ENCODE assay signal across 9 mouse cellular contexts in the genomic region with DNA sequence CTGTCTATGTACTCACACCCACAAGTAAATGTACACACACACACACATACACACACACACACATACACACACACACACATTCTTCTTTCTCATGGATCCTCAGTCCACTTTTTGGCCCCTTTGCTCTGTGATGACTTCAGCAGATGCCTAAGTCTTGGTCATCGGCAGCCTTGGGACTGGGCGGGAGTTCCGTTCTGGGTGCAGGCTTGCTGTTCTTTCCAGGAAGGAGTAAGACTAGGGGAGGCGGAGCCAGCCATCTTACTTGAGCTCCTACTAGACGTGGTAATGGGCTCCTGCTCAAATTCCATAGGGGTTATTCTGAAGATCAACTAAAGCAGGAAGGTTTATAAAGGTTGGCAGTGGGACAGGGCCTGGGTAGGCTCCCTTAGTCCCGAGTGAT. TPM values are rescaled to one million over a fixed set of nuclear protein-coding genes. Genes with fewer than 3 reads are reported as not detected.
DNase-seq lines count a peak whose midpoint lies in the region; ATAC-seq and TF ChIP-seq lines count a peak whose summit lies in the region.
"Had no signal": no experiment of that assay in that cellular context is flagged by ENCODE, and none has a peak within 500 bp of the region (broad histone marks: within the 10 kb centered on the region; RNA-seq: fewer than 3 reads in every experiment).

No protein-coding gene starts in this region.

- peak overlapping the region; percentile 52 for H3K9ac ChIP-seq in embryonic facial prominence, embryonic 13.5 days
- no peak overlapping the region for H3K9ac ChIP-seq in liver, postnatal 0 days (replicated peaks)

- H3K36me3 ChIP-seq in embryonic facial prominence, embryonic 13.5 days = peaks cover 40% of the 10 kb centered on the region
- peaks cover 4% of the 10 kb centered on the region; the same call in 1 of the 2 replicates for H3K36me3 ChIP-seq in liver, postnatal 0 days (replicated peaks; ENCODE audit: insufficient read depth, low read length)

- no peaks in the 10 kb centered on the region for H3K9me3 ChIP-seq in embryonic facial prominence, embryonic 13.5 days
- no peaks in the 10 kb centered on the region for H3K9me3 ChIP-seq in liver, postnatal 0 days (ENCODE audit: low read length)
- H3K9me3 ChIP-seq: megakaryocyte, embryonic 14.5 days had no signal

- 0 out of 2 replicates have a peak overlapping the region, but pooled peaks have one; percentile 5 for H3K4me3 ChIP-seq in embryonic facial prominence, embryonic 13.5 days
- H3K4me3 ChIP-seq in liver, postnatal 0 days (ENCODE audit: low read depth, low read length) = no peak overlapping the region
- H3K4me3 ChIP-seq: megakaryocyte, embryonic 14.5 days had no signal

- TF ChIP-seq EP300 in liver, postnatal 0 days (IDR thresholded peaks at IDR 0.05; ENCODE audit: low read depth) = no peak

- no peak overlapping the region for H3K27ac ChIP-seq in embryonic facial prominence, embryonic 13.5 days
- H3K27ac ChIP-seq in liver, postnatal 0 days (ENCODE audit: low read depth) = no peak overlapping the region

- peak overlapping the region; percentile 38 for H3K4me2 ChIP-seq in embryonic facial prominence, embryonic 13.5 days
- 0 out of 2 replicates have a peak overlapping the region, but pooled peaks have one; percentile 15 for H3K4me2 ChIP-seq in liver, postnatal 0 days (ENCODE audit: low read depth, low read length)

- ATAC-seq in embryonic facial prominence, embryonic 13.5 days (ENCODE audit: insufficient number of reproducible peaks, insufficient read depth, low FRiP score, low TSS enrichment, low read depth) = no peak
- ATAC-seq in liver, postnatal 0 days = no peak

- no peak for TF ChIP-seq CTCF in liver, postnatal 0 days (IDR thresholded peaks at IDR 0.05; ENCODE audit: low read depth)

- intact Hi-C loops in heart, postnatal 25 days (cut with DNase I) = no loop called here

- H3K4me1 ChIP-seq in embryonic facial prominence, embryonic 13.5 days = peaks cover 47% of the 10 kb centered on the region
- peaks cover 19% of the 10 kb centered on the region for H3K4me1 ChIP-seq in liver, postnatal 0 days (ENCODE audit: insufficient read depth)

- WGBS in embryonic facial prominence, embryonic 13.5 days = 52% methylated on average over 6 of the region's 6 CpGs
- 62% methylated on average over 6 of the region's 6 CpGs for WGBS in liver, postnatal 0 days (ENCODE audit: insufficient replicate concordance)

- DNase-seq in adipocyte (ENCODE audit: low spot score) = peak; percentile 76
- DNase-seq in heart, postnatal 25 days (ENCODE audit: low spot score) = peak; percentile 74
- peak; percentile 17 for DNase-seq in liver, postnatal 0 days
- no peak for DNase-seq in thymus, postnatal 0 days (ENCODE audit: low spot score)
- DNase-seq in natural killer cell, adult 2 months (ENCODE audit: low spot score in 2 of 2) = no peak
- no peak for DNase-seq in layer of hippocampus, adult 9-10 months (ENCODE audit: low spot score)
- no peak for DNase-seq in left cerebral cortex, adult 11 months (ENCODE audit: low spot score)

- H3K27me3 ChIP-seq in embryonic facial prominence, embryonic 13.5 days = no peaks in the 10 kb centered on the region
- H3K27me3 ChIP-seq in liver, postnatal 0 days (ENCODE audit: insufficient read depth, low read length) = no peaks in the 10 kb centered on the region
- H3K27me3 ChIP-seq: megakaryocyte, embryonic 14.5 days had no signal

RNA-seq across cellular contexts. Expression of a gene that starts 6.1 kb away (rescaled TPM):
- 64.6 and 73.3 TPM in 2 replicates for polyA plus RNA-seq in embryonic facial prominence, embryonic 13.5 days (2015; fragmentation: Nextera tagmentation; extraction: Ambion mirVana)
- total RNA-seq in heart, postnatal 25 days (2021) = 10 to 100 TPM; 52.0 to 69.7 TPM
- polyA plus RNA-seq in liver, postnatal 0 days (2015; fragmentation: Nextera tagmentation; extraction: Ambion mirVana) = 5.7 and 7.2 TPM in 2 replicates
- 12.5 and 13.2 TPM in 2 replicates for polyA plus RNA-seq in thymus, postnatal 0 days (2015; fragmentation: Nextera tagmentation; extraction: Ambion mirVana)

RNA-seq across cellular contexts. Expression of a gene that starts 14.1 kb away (rescaled TPM):
- 72.6 and 81.2 TPM in 2 replicates for polyA plus RNA-seq in embryonic facial prominence, embryonic 13.5 days (2015; fragmentation: Nextera tagmentation; extraction: Ambion mirVana)
- total RNA-seq in heart, postnatal 25 days (2021) = 10 to 100 TPM; 54.9 to 55.4 TPM
- polyA plus RNA-seq in liver, postnatal 0 days (2015; fragmentation: Nextera tagmentation; extraction: Ambion mirVana) = 43.6 and 43.8 TPM in 2 replicates
- polyA plus RNA-seq in thymus, postnatal 0 days (2015; fragmentation: Nextera tagmentation; extraction: Ambion mirVana) = 89.1 and 102 TPM in 2 replicates

RNA-seq across cellular contexts. Expression of a gene that starts 14.9 kb away (rescaled TPM):
- polyA plus RNA-seq in embryonic facial prominence, embryonic 13.5 days (2015; fragmentation: Nextera tagmentation; extraction: Ambion mirVana) = 27.0 and 28.5 TPM in 2 replicates
- 10 to 100 TPM; 27.4 to 28.4 TPM for total RNA-seq in heart, postnatal 25 days (2021)
- polyA plus RNA-seq in liver, postnatal 0 days (2015; fragmentation: Nextera tagmentation; extraction: Ambion mirVana) = 9.9 and 10.6 TPM in 2 replicates
- 13.4 and 15.5 TPM in 2 replicates for polyA plus RNA-seq in thymus, postnatal 0 days (2015; fragmentation: Nextera tagmentation; extraction: Ambion mirVana)

RNA-seq across cellular contexts. Expression of a gene that starts 25.2 kb away (rescaled TPM):
- 0.47 and 0.51 TPM in 2 replicates for polyA plus RNA-seq in embryonic facial prominence, embryonic 13.5 days (2015; fragmentation: Nextera tagmentation; extraction: Ambion mirVana)
- total RNA-seq in heart, postnatal 25 days (2021) = under 1 TPM in 1 of 2 experiments, not detected in 1; 0.16 TPM
- not detected in 2 replicates for polyA plus RNA-seq in liver, postnatal 0 days (2015; fragmentation: Nextera tagmentation; extraction: Ambion mirVana)
- polyA plus RNA-seq in thymus, postnatal 0 days (2015; fragmentation: Nextera tagmentation; extraction: Ambion mirVana) = 0.05 and 0.08 TPM in 2 replicates

RNA-seq across cellular contexts. Expression of a gene that starts 27.0 kb away (rescaled TPM):
- 32.3 and 32.5 TPM in 2 replicates for polyA plus RNA-seq in embryonic facial prominence, embryonic 13.5 days (2015; fragmentation: Nextera tagmentation; extraction: Ambion mirVana)
- 10 to 100 TPM; 10.7 to 13.9 TPM for total RNA-seq in heart, postnatal 25 days (2021)
- polyA plus RNA-seq in liver, postnatal 0 days (2015; fragmentation: Nextera tagmentation; extraction: Ambion mirVana) = 2.5 and 2.8 TPM in 2 replicates
- 17.4 and 17.9 TPM in 2 replicates for polyA plus RNA-seq in thymus, postnatal 0 days (2015; fragmentation: Nextera tagmentation; extraction: Ambion mirVana)

Comparison
In these comparisons a context has a peak if more than half of its experiments do, and no peak if none do; other contexts are left out.
1. DNase-seq: peak in adipocyte (single experiment), heart, postnatal 25 days (single experiment) and liver, postnatal 0 days (single experiment); none in thymus, postnatal 0 days (single experiment), natural killer cell, adult 2 months (0 of 2), layer of hippocampus, adult 9-10 months (single experiment) and left cerebral cortex, adult 11 months (single experiment).